Mouse (Mus musculus): ENCODE measurements around the gene Hmcn1.

- TF ChIP-seq CTCF (conservative IDR thresholded peaks at IDR 0.05; ENCODE audit: low read length) = no peak
- TF ChIP-seq POU5F1 (IDR thresholded peaks at IDR 0.05; ENCODE audit: borderline replicate concordance, low read length) = no peak
- no peak for TF ChIP-seq NANOG (IDR thresholded peaks at IDR 0.05; ENCODE audit: borderline replicate concordance, low read length)
These were observed 47.9 kb upstream of the Hmcn1 start for GRCm38 (mm10) chr1:151040945-151041649.
